Mouse (Mus musculus): ENCODE measurements around the gene Lyrm9. TPM values are rescaled to one million over a fixed set of nuclear protein-coding genes. Genes with fewer than 3 reads are reported as not detected.
"Not testable (repeated sequence)": the region's sequence is repeated elsewhere in the genome, so short reads cannot be mapped to it uniquely, and the experiment has no call there.

Gene Lyrm9
- polyA plus RNA-seq, 1 experiment from 2014 or later = 15.2 TPM

- Histone ChIP-seq H3K36me3 (ENCODE audit: control insufficient read depth, insufficient read depth, low read length) (no peaks in the 10 kb centered on the region), H3K4me1 (ENCODE audit: control insufficient read depth, insufficient read depth, low read length) (no peaks in the 10 kb centered on the region), H3K4me2 (ENCODE audit: low read depth, severe bottlenecking) (no peak overlapping the region), H3K9ac (ENCODE audit: low read length) (no peak overlapping the region), H3K9me3 (ENCODE audit: control insufficient read depth, low read length) (no peaks in the 10 kb centered on the region), H3K27ac (replicated peaks; ENCODE audit: low read depth, low read length) (no peak overlapping the region), H3K27me3 (ENCODE audit: control insufficient read depth, insufficient read depth, low read length) (no peaks in the 10 kb centered on the region), H3K4me3 (ENCODE audit: low read depth, low read length) (no peak overlapping the region)
- ATAC-seq (ENCODE audit: insufficient number of reproducible peaks, low FRiP score, low TSS enrichment, low read depth) = no peak
- no peak for DNase-seq (ENCODE audit: low spot score)
- 72% methylated on average over 3 of the region's 3 CpGs for WGBS
These were observed 41.3 kb downstream of the Lyrm9 start for GRCm38 (mm10) chr11:78867696-78868095.

GRCm38 (mm10) chr11:78869205-78869604, 42.8 kb downstream of the Lyrm9 start:
- H3K27me3 ChIP-seq (ENCODE audit: control insufficient read depth, insufficient read depth, low read length); H3K27ac ChIP-seq (replicated peaks; ENCODE audit: low read depth, low read length); H3K9ac ChIP-seq (ENCODE audit: low read length); DNase-seq (ENCODE audit: low spot score); H3K4me2 ChIP-seq (ENCODE audit: low read depth, severe bottlenecking); ATAC-seq (ENCODE audit: insufficient number of reproducible peaks, low FRiP score, low TSS enrichment, low read depth); H3K4me1 ChIP-seq (ENCODE audit: control insufficient read depth, insufficient read depth, low read length); H3K36me3 ChIP-seq (ENCODE audit: control insufficient read depth, insufficient read depth, low read length); H3K9me3 ChIP-seq (ENCODE audit: control insufficient read depth, low read length); H3K4me3 ChIP-seq (ENCODE audit: low read depth, low read length): not testable (repeated sequence)
- WGBS = 93% methylated on average over 8 of the region's 8 CpGs

- Histone ChIP-seq H3K9ac (ENCODE audit: low read length) (no peak overlapping the region), H3K4me3 (ENCODE audit: low read depth, low read length) (no peak overlapping the region), H3K4me2 (ENCODE audit: low read depth, severe bottlenecking) (no peak overlapping the region), H3K27me3 (ENCODE audit: control insufficient read depth, insufficient read depth, low read length) (no peaks in the 10 kb centered on the region), H3K27ac (replicated peaks; ENCODE audit: low read depth, low read length) (no peak overlapping the region), H3K4me1 (ENCODE audit: control insufficient read depth, insufficient read depth, low read length) (no peaks in the 10 kb centered on the region), H3K36me3 (ENCODE audit: control insufficient read depth, insufficient read depth, low read length) (no peaks in the 10 kb centered on the region), H3K9me3 (ENCODE audit: control insufficient read depth, low read length) (no peaks in the 10 kb centered on the region)
- DNase-seq (ENCODE audit: low spot score) (no peak), ATAC-seq (ENCODE audit: insufficient number of reproducible peaks, low FRiP score, low TSS enrichment, low read depth) (no peak)
- 95% methylated on average over 4 of the region's 4 CpGs for WGBS
These were observed 44.5 kb downstream of the Lyrm9 start for GRCm38 (mm10) chr11:78870891-78871290.

GRCm38 (mm10) chr11:78872782-78873181, 46.4 kb downstream of the Lyrm9 start:
- no peak for ATAC-seq (ENCODE audit: insufficient number of reproducible peaks, low FRiP score, low TSS enrichment, low read depth)
- Histone ChIP-seq H3K4me3 (ENCODE audit: low read depth, low read length) (no peak overlapping the region), H3K9me3 (ENCODE audit: control insufficient read depth, low read length) (no peaks in the 10 kb centered on the region), H3K27me3 (ENCODE audit: control insufficient read depth, insufficient read depth, low read length) (no peaks in the 10 kb centered on the region), H3K27ac (replicated peaks; ENCODE audit: low read depth, low read length) (no peak overlapping the region), H3K9ac (ENCODE audit: low read length) (no peak overlapping the region), H3K36me3 (ENCODE audit: control insufficient read depth, insufficient read depth, low read length) (no peaks in the 10 kb centered on the region), H3K4me2 (ENCODE audit: low read depth, severe bottlenecking) (no peak overlapping the region), H3K4me1 (ENCODE audit: control insufficient read depth, insufficient read depth, low read length) (no peaks in the 10 kb centered on the region)
- no peak for DNase-seq (ENCODE audit: low spot score)
- 64% methylated on average over 2 of the region's 2 CpGs for WGBS

GRCm38 (mm10) chr11:78879727-78880126, 53.3 kb downstream of the Lyrm9 start:
- ATAC-seq (ENCODE audit: insufficient number of reproducible peaks, low FRiP score, low TSS enrichment, low read depth) (no peak), DNase-seq (ENCODE audit: low spot score) (no peak)
- Histone ChIP-seq H3K36me3 (ENCODE audit: control insufficient read depth, insufficient read depth, low read length) (no peaks in the 10 kb centered on the region), H3K9me3 (ENCODE audit: control insufficient read depth, low read length) (no peaks in the 10 kb centered on the region), H3K27ac (replicated peaks; ENCODE audit: low read depth, low read length) (no peak overlapping the region), H3K9ac (ENCODE audit: low read length) (no peak overlapping the region), H3K4me1 (ENCODE audit: control insufficient read depth, insufficient read depth, low read length) (no peaks in the 10 kb centered on the region), H3K4me2 (ENCODE audit: low read depth, severe bottlenecking) (no peak overlapping the region), H3K27me3 (ENCODE audit: control insufficient read depth, insufficient read depth, low read length) (no peaks in the 10 kb centered on the region), H3K4me3 (ENCODE audit: low read depth, low read length) (no peak overlapping the region)
- 88% methylated on average over 3 of the region's 3 CpGs for WGBS

- H3K27me3 ChIP-seq (ENCODE audit: control insufficient read depth, insufficient read depth, low read length) = no peaks in the 10 kb centered on the region
- H3K4me3 ChIP-seq (ENCODE audit: low read depth, low read length) = no peak overlapping the region
- H3K9ac ChIP-seq (ENCODE audit: low read length) = no peak overlapping the region
- H3K4me1 ChIP-seq (ENCODE audit: control insufficient read depth, insufficient read depth, low read length) = peaks cover 4% of the 10 kb centered on the region; the same call in 1 of the 2 replicates
- 56% methylated on average over 1 of the region's 1 CpGs for whole genome bisulfite sequencing
- ATAC-seq (ENCODE audit: insufficient number of reproducible peaks, low FRiP score, low TSS enrichment, low read depth) (no peak), DNase-seq (ENCODE audit: low spot score) (peak; percentile 23)
- no peaks in the 10 kb centered on the region for H3K36me3 ChIP-seq (ENCODE audit: control insufficient read depth, insufficient read depth, low read length)
- peak overlapping the region; percentile 70 for H3K27ac ChIP-seq (replicated peaks; ENCODE audit: low read depth, low read length)
- no peaks in the 10 kb centered on the region for H3K9me3 ChIP-seq (ENCODE audit: control insufficient read depth, low read length)
- H3K4me2 ChIP-seq (ENCODE audit: low read depth, severe bottlenecking) = no peak overlapping the region
These were observed 60.3 kb downstream of the Lyrm9 start for GRCm38 (mm10) chr11:78886693-78887092.

- DNase-seq (ENCODE audit: low spot score) = peak; percentile 50
- no peaks in the 10 kb centered on the region for H3K36me3 ChIP-seq (ENCODE audit: control insufficient read depth, insufficient read depth, low read length)
- peak overlapping the region; percentile 70 for H3K27ac ChIP-seq (replicated peaks; ENCODE audit: low read depth, low read length)
- peaks cover 4% of the 10 kb centered on the region; the same call in 1 of the 2 replicates for H3K4me1 ChIP-seq (ENCODE audit: control insufficient read depth, insufficient read depth, low read length)
- no peaks in the 10 kb centered on the region for H3K27me3 ChIP-seq (ENCODE audit: control insufficient read depth, insufficient read depth, low read length)
- no peak overlapping the region for H3K9ac ChIP-seq (ENCODE audit: low read length)
- no peaks in the 10 kb centered on the region for H3K9me3 ChIP-seq (ENCODE audit: control insufficient read depth, low read length)
- no peak overlapping the region for H3K4me2 ChIP-seq (ENCODE audit: low read depth, severe bottlenecking)
- WGBS = 31% methylated on average over 9 of the region's 9 CpGs
- ATAC-seq (ENCODE audit: insufficient number of reproducible peaks, low FRiP score, low TSS enrichment, low read depth) = no peak
- H3K4me3 ChIP-seq (ENCODE audit: low read depth, low read length) = no peak overlapping the region
These were observed 61.0 kb downstream of the Lyrm9 start for GRCm38 (mm10) chr11:78887102-78887971.

- 90% methylated on average over 4 of the region's 4 CpGs for WGBS
- H3K9me3 ChIP-seq (ENCODE audit: control insufficient read depth, low read length) = no peaks in the 10 kb centered on the region
- DNase-seq (ENCODE audit: low spot score) = no peak
- H3K4me2 ChIP-seq (ENCODE audit: low read depth, severe bottlenecking) = no peak overlapping the region
- no peak overlapping the region for H3K4me3 ChIP-seq (ENCODE audit: low read depth, low read length)
- H3K4me1 ChIP-seq (ENCODE audit: control insufficient read depth, insufficient read depth, low read length) = peaks cover 4% of the 10 kb centered on the region; the same call in 1 of the 2 replicates
- H3K27ac ChIP-seq (replicated peaks; ENCODE audit: low read depth, low read length) = no peak overlapping the region
- H3K36me3 ChIP-seq (ENCODE audit: control insufficient read depth, insufficient read depth, low read length) = no peaks in the 10 kb centered on the region
- no peak for ATAC-seq (ENCODE audit: insufficient number of reproducible peaks, low FRiP score, low TSS enrichment, low read depth)
- no peak overlapping the region for H3K9ac ChIP-seq (ENCODE audit: low read length)
- no peaks in the 10 kb centered on the region for H3K27me3 ChIP-seq (ENCODE audit: control insufficient read depth, insufficient read depth, low read length)
These were observed 62.8 kb downstream of the Lyrm9 start for GRCm38 (mm10) chr11:78889156-78889555.

Data from limb, embryonic 11.5 days (tissue).